Mouse (Mus musculus) B cell, adult 2 months (primary cell): Measurements from ENCODE around the gene Aunip.

Experiments used
- DNase-seq, 2 experiments: peaks; one replicate each; pipeline ENCODE4 v3.0.0; 2022

Gene Aunip

DNA sequence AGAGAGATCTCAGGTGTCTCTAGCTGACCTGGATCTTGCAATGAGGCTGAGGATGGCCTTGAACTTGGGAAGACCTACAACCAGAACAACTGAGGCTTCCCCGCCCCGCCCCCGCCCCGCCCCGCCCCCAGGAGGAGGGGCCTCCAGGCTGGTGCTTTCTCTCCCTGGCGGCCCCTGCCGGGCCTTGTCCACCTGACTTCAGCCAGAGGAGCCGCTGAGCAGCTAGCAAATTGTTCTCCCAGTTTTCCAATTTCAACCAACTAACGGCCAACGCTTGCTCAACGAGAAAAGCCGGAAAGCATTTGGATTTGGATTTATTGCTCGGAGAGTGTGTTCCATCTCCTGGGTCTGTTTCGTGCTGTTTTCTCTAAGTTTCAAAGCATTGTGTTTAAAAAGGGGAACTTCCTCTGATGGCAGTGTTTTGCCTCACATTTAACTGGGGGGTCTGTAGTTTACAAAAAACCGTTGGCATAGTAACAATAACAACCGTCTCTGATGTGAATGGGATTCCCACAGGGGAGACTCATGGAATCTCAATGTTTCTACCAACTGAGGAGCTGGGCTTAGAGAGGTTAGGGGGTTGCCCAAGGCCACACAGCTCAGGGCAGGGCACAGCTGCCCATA is 46.9 kb downstream of the Aunip start:
- peak; percentile 76 to 78 for DNase-seq

DNA sequence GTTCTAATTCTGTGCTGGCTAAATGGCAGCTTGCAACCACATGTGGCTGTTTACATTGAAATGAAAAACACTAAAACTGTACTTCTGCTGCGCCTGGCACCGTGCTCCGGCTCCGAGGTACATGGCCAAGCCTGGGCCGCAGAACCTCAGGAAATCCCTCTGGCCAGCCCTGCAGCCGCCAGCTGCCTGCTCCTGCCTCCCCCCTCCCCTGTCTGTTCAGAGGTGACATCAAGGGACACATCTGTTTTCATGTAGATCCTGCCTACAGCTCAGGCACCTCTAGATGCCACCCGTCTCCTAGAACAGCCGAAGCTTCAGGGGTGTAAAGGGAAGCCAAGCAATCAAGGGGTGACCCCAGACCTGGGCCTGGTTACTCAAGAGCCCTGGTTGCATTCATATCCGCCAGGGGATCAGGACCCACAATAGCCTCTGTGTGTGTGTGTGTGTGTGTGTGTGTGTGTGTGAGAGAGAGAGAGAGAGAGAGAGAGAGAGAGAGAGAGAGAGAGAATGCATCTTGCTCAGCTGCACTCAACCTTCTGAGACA is 47.8 kb downstream of the Aunip start:
- peak; percentile 26 to 28 for DNase-seq

DNA sequence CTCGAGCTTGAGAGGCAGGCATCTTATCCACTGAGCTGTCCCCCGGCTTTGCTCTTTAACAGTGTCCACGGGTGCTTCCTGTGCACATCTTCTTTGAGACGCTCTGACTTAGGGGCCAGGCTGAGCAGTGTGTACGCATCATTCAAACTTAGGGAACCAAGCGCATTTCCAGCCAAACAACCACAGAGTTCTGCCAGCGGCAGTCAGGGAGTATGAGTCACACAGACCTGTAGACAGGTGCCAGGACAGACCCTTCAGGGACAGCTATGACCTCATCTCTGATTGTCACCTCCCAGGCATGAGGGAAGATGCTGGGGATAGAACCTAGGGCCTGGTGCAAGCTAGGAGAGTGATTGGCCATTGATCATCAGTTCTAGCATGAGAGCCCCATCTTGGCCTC is 48.4 kb downstream of the Aunip start:
- DNase-seq, result no peak

GRCm38 (mm10) chr4:134560699-134561098 is 49.9 kb downstream of the Aunip start:
- DNase-seq, result no peak

GRCm38 (mm10) chr4:134562014-134562413 is 51.2 kb downstream of the Aunip start:
- DNase-seq, result no peak

- DNase-seq, result no peak
Measured at GRCm38 (mm10) chr4:134563624-134564023, 52.8 kb downstream of the Aunip start.

DNA sequence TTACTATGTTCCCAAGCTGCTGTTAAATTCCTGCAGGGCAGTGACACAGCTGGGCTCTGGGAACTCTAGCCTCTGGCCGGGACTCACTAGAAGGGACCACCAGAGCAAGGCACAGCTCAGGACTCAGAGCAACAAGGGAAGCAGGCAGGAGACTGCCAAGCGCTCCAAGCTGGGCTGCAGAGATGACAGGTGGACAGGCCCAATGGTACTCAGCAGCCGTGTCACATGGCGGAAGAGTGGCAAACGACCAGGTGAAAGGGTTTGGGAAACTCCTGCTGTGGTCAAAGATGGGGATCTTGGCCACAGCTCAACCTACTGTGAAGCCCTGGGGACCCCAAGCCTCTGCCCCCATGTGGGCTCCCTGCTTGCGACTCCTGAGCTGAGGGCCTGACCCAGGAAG is 53.3 kb downstream of the Aunip start:
- DNase-seq, result no peak

DNA sequence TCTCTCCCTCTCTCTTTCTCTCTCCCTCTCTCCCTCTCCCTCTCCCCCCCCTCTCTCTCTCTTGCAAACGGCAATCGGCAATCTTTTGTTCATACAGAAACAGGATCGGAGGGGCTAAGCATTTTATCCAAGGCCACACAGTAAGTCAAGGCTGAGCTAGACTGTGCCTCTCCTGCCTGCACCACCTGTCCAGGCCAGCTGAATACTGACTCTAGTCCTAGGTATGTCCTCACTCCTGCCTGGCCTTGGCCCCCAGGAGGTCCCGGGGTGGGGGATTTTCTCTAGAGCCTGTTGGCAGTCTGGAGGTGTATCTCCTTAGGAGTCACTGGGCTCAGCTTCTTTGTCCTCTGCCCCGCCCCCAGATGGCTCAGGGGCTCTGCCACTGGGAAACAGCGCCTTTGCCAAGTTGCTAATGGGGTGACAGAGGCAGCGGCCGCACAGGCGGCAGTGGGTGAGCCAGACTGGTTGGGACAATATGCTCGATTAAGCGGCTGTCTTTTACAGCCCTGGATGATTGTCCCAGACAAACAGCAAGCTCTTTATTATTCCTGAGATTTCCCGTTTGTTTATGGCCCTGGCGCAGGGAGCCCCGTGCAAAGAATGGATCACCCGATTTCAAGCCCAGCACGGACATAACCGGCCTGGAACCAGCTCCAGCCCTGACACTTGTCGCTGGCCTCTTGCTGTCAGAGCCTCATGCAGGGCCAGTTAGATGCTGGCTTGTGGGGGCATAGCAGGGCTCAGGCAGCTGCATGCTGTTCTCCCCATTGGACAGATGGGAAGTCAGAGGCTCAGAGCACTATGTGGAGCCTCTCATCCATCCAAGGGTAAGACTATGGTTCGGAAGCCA is 56.8 kb downstream of the Aunip start:
- no peak for DNase-seq

DNA sequence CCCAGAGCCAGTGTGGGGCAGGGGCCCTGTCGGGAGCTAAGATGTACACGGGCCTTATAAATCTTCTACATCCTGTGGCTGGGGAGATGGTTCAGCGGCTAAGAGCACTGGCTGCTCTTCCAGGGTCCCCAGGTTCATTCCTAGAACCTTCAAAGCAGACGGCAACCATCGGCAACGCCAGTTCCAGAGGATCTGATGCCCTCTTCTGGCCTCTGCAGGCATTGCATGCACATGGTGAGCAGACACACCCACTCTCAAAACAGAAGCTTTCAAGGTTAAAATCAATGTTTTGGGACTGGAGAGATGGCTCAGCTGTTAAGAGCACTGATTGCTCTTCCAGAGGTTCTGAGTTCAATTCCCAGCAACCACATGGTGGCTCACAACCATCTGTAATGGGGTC is 58.4 kb downstream of the Aunip start:
- DNase-seq, result no peak

- no peak for DNase-seq
Measured at GRCm38 (mm10) chr4:134569831-134570230, 59.0 kb downstream of the Aunip start.

DNA sequence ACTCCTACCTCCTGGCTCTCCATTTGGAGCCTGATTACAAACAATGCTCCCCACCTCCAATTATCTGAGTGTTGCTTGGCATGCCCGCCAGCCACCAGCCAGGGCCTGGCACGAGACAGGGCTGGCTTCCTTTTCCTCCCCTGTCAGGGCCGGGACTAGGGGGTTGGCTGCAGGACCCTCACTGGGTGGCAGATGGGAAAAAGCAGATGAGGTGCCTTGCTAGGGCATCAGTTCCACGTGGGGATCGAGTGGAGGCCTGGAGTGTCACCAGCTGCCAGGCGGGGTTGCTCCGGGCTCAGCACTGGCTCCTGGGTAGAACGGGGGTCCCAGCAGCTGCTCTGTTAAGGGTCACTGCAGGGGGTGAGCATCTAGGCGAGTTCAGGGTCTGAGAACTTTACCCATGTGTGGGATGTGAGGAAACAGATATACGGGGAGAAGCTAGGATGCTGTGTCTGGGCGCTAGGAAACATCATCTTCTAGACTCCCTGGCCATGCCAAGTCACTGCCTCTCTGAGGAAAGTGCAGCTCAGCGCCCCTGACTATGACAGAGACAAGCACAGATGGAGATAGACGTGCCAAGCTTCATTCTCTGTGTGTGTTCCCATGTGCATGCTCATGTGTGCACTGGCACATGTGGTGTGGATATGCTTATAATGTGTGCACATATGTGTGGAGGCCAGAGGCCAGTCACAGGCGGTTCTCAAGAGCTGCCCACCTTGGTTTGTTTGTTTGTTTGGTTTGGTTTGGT is 60.1 kb downstream of the Aunip start:
- DNase-seq, result no peak

GRCm38 (mm10) chr4:134572449-134573300 is 61.9 kb downstream of the Aunip start:
- DNase-seq, result no peak
